In genomic region chr16:43035709-43036108, GRCm38 (mm10) we compare ENCODE assay signal across 28 mouse cellular contexts.
DNase-seq lines count a peak whose midpoint lies in the region; ATAC-seq lines count a peak whose summit lies in the region.
"Had no signal": no experiment of that assay in that cellular context is flagged by ENCODE, and none has a peak within 500 bp of the region (broad histone marks: within the 10 kb centered on the region; RNA-seq: fewer than 3 reads in every experiment).

No protein-coding gene starts in this region.

- intact Hi-C loops in heart, postnatal 25 days (cut with DNase I): no loop called here

- no peak overlapping the region for H3K4me2 ChIP-seq in midbrain, embryonic 11.5 days
- H3K4me2 ChIP-seq in midbrain, embryonic 13.5 days (replicated peaks): no peak overlapping the region
- H3K4me2 ChIP-seq: forebrain, embryonic 13.5 days; heart, embryonic 12.5 days; hindbrain, embryonic 15.5 days; kidney, embryonic 15.5 days; liver, embryonic 15.5 days; lung, embryonic 15.5 days; midbrain, embryonic 12.5 days had no signal

- H3K27ac ChIP-seq in midbrain, embryonic 11.5 days (ENCODE audit: low read depth, low read length): no peak overlapping the region
- H3K27ac ChIP-seq in midbrain, embryonic 13.5 days: no peak overlapping the region
- H3K27ac ChIP-seq: forebrain, embryonic 13.5 days; hindbrain, embryonic 15.5 days; liver, embryonic 15.5 days; lung, embryonic 15.5 days; midbrain, embryonic 12.5 days had no signal

- 59% methylated on average over 6 of the region's 6 CpGs for WGBS in midbrain, embryonic 11.5 days
- WGBS in midbrain, embryonic 13.5 days: 62% methylated on average over 6 of the region's 6 CpGs

- H3K9me3 ChIP-seq in midbrain, embryonic 11.5 days (ENCODE audit: control insufficient read depth, low read length): no peaks in the 10 kb centered on the region
- H3K9me3 ChIP-seq in midbrain, embryonic 13.5 days: no peaks in the 10 kb centered on the region
- H3K9me3 ChIP-seq: forebrain, embryonic 13.5 days; heart, embryonic 12.5 days; hindbrain, embryonic 15.5 days; kidney, embryonic 15.5 days; liver, embryonic 15.5 days; lung, embryonic 15.5 days; midbrain, embryonic 12.5 days had no signal

- no peak overlapping the region for H3K9ac ChIP-seq in midbrain, embryonic 11.5 days (ENCODE audit: low read length)
- no peak overlapping the region for H3K9ac ChIP-seq in midbrain, embryonic 13.5 days (replicated peaks)
- H3K9ac ChIP-seq: forebrain, embryonic 13.5 days; heart, embryonic 12.5 days; hindbrain, embryonic 15.5 days; kidney, embryonic 15.5 days; liver, embryonic 15.5 days; lung, embryonic 15.5 days; midbrain, embryonic 12.5 days had no signal

- no peaks in the 10 kb centered on the region for H3K27me3 ChIP-seq in midbrain, embryonic 11.5 days (ENCODE audit: control insufficient read depth, insufficient read depth, low read length)
- no peaks in the 10 kb centered on the region for H3K27me3 ChIP-seq in midbrain, embryonic 13.5 days
- H3K27me3 ChIP-seq: CH12.LX; forebrain, embryonic 13.5 days; heart, embryonic 12.5 days; hindbrain, embryonic 15.5 days; kidney, embryonic 15.5 days; liver, embryonic 15.5 days; lung, embryonic 15.5 days; midbrain, embryonic 12.5 days had no signal

- H3K4me1 ChIP-seq in midbrain, embryonic 11.5 days (ENCODE audit: control insufficient read depth, insufficient read depth, low read length): no peaks in the 10 kb centered on the region
- peaks cover 5% of the 10 kb centered on the region; the same call in 1 of the 2 replicates for H3K4me1 ChIP-seq in midbrain, embryonic 13.5 days (replicated peaks)
- H3K4me1 ChIP-seq: heart, embryonic 12.5 days; hindbrain, embryonic 15.5 days; liver, embryonic 15.5 days; lung, embryonic 15.5 days; midbrain, embryonic 12.5 days had no signal

- ATAC-seq in frontal cortex, adult (ENCODE audit: low TSS enrichment): 0 out of 2 replicates have a peak, but pooled peaks have one; percentile 55
- ATAC-seq in midbrain, embryonic 11.5 days (ENCODE audit: low FRiP score): no peak
- ATAC-seq in midbrain, embryonic 13.5 days: no peak
- ATAC-seq: activated CD4-positive, CD25-positive, alpha-beta regulatory T cell, adult 4 months; forebrain, embryonic 13.5 days had no signal

- no peak overlapping the region for H3K4me3 ChIP-seq in midbrain, embryonic 11.5 days (ENCODE audit: low read depth, low read length)
- H3K4me3 ChIP-seq in midbrain, embryonic 13.5 days (replicated peaks): no peak overlapping the region
- H3K4me3 ChIP-seq: erythroblast, embryonic 14.5 days; forebrain, embryonic 13.5 days; heart, embryonic 12.5 days; hindbrain, embryonic 15.5 days; kidney, embryonic 15.5 days; liver, embryonic 15.5 days; lung, embryonic 15.5 days; midbrain, embryonic 12.5 days had no signal

- peak; percentile 5 for DNase-seq in embryo, embryonic 10 days (ENCODE audit: low spot score)
- no peak for DNase-seq in embryo, embryonic 10.5 days (ENCODE audit: low spot score)
- no peak for DNase-seq in frontal cortex, adult 2 months (ENCODE audit: extremely low spot score in 1 of 2, low spot score in 1 of 2)
- DNase-seq in midbrain, embryonic 11.5 days (ENCODE audit: low spot score, missing footprints): peak; percentile 64
- DNase-seq in forelimb bud, embryonic 11.5 days (ENCODE audit: low read depth, low spot score): peak; percentile 7
- DNase-seq in heart, postnatal 25 days (ENCODE audit: low spot score): no peak
- DNase-seq: adrenal gland, adult 2 months; adrenal gland, postnatal 36 days; cerebellum, adult 8-10 months; cerebellum, postnatal 25 days; gastrocnemius, postnatal 36 days; heart, adult 18-20 months; kidney, adult 18-20 months; kidney, postnatal 25 days; left cerebral cortex, postnatal 4 days; thymus, postnatal 25 days had no signal

- H3K36me3 ChIP-seq in midbrain, embryonic 11.5 days (ENCODE audit: control insufficient read depth, insufficient read depth, low read length): no peaks in the 10 kb centered on the region
- no peaks in the 10 kb centered on the region for H3K36me3 ChIP-seq in midbrain, embryonic 13.5 days
- H3K36me3 ChIP-seq: heart, embryonic 12.5 days; hindbrain, embryonic 15.5 days; kidney, embryonic 15.5 days; liver, embryonic 15.5 days; lung, embryonic 15.5 days; midbrain, embryonic 12.5 days had no signal

Comparison
In these comparisons a context has a peak if more than half of its experiments do, and no peak if none do; other contexts are left out.
1. DNase-seq: peak in embryo, embryonic 10 days (single experiment), midbrain, embryonic 11.5 days (single experiment) and forelimb bud, embryonic 11.5 days (single experiment); none in embryo, embryonic 10.5 days (single experiment), frontal cortex, adult 2 months (0 of 2) and heart, postnatal 25 days (single experiment).